Mouse (Mus musculus) erythroblast, embryonic 14.5 days (primary cell): ENCODE data around the gene Angel1. TPM values are rescaled to one million over a fixed set of nuclear protein-coding genes. Genes with fewer than 3 reads are reported as not detected.

Source experiments
- H3K27me3 ChIP-seq: 2 replicates; pipeline ENCODE4 v1.6.1; 2012; ENCODE audit warnings: inconsistent platforms; ENCODE audit not compliant: control insufficient read depth
- H3K36me3 ChIP-seq: 2 replicates; pipeline ENCODE4 v1.6.1; 2012; ENCODE audit warnings: mild to moderate bottlenecking, inconsistent platforms; ENCODE audit not compliant: control insufficient read depth
- H3K4me1 ChIP-seq: 2 replicates; pipeline ENCODE4 v1.6.1; 2012; ENCODE audit warnings: inconsistent platforms; ENCODE audit not compliant: control insufficient read depth
- H3K4me3 ChIP-seq: replicated peaks from 2 replicates; pipeline ENCODE3; 2012; ENCODE audit warnings: moderate library complexity, mild to moderate bottlenecking, inconsistent platforms
- H3K9me3 ChIP-seq: 2 replicates; pipeline ENCODE4 v1.6.1; 2012; ENCODE audit warnings: low read length, inconsistent platforms, mixed read lengths; ENCODE audit not compliant: control insufficient read depth
- GATA1 ChIP-seq: IDR thresholded peaks from 2 replicates; pipeline ENCODE4 v1.6.1; 2012; ENCODE audit warnings: low read length, inconsistent platforms, mixed read lengths
- TAL1 ChIP-seq: IDR thresholded peaks from 3 replicates; pipeline ENCODE4 v1.6.1; 2012; ENCODE audit warnings: low read length, inconsistent platforms, mixed read lengths
- polyA plus RNA-seq: library from polyadenylated mRNA; stranded (reverse); fragments of >175 nt; gene quantifications from 2 replicates; pipeline ENCODE4 v1.2.3, GENCODE M21; 2012

Angel1 gene
- polyA plus RNA-seq, 1 experiment: 0.01 TPM

GRCm38 (mm10) chr12:86683698-86684097 lies 42.6 kb downstream of the Angel1 start:
- Histone ChIP-seq H3K9me3 (no peaks in the 10 kb centered on the region), H3K27me3 (peaks cover 23% of the 10 kb centered on the region), H3K4me3 (no peak overlapping the region), H3K36me3 (no peaks in the 10 kb centered on the region), H3K4me1 (peaks cover 5% of the 10 kb centered on the region)
- TF ChIP-seq TAL1: no peak
- no peak for TF ChIP-seq GATA1

- H3K4me1 ChIP-seq: peaks cover 5% of the 10 kb centered on the region
- no peaks in the 10 kb centered on the region for H3K9me3 ChIP-seq
- peaks cover 36% of the 10 kb centered on the region for H3K27me3 ChIP-seq
- no peak overlapping the region for H3K4me3 ChIP-seq
- H3K36me3 ChIP-seq: no peaks in the 10 kb centered on the region
- TF ChIP-seq TAL1 (no peak), GATA1 (no peak)
These were observed 44.1 kb downstream of the Angel1 start for GRCm38 (mm10) chr12:86682178-86682577.

GRCm38 (mm10) chr12:86681626-86682025 lies 44.6 kb downstream of the Angel1 start:
- no peak for TF ChIP-seq TAL1
- no peak for TF ChIP-seq GATA1
- no peaks in the 10 kb centered on the region for H3K9me3 ChIP-seq
- peaks cover 36% of the 10 kb centered on the region for H3K27me3 ChIP-seq
- H3K4me1 ChIP-seq: peaks cover 5% of the 10 kb centered on the region
- H3K4me3 ChIP-seq: no peak overlapping the region
- H3K36me3 ChIP-seq: no peaks in the 10 kb centered on the region

GRCm38 (mm10) chr12:86680591-86681193 lies 45.6 kb downstream of the Angel1 start:
- H3K4me3 ChIP-seq: no peak overlapping the region
- H3K27me3 ChIP-seq: peaks cover 36% of the 10 kb centered on the region
- H3K36me3 ChIP-seq: no peaks in the 10 kb centered on the region

GRCm38 (mm10) chr12:86679991-86680491 lies 46.2 kb downstream of the Angel1 start:
- no peak for TF ChIP-seq GATA1
- TF ChIP-seq TAL1: no peak
- no peak overlapping the region for H3K4me3 ChIP-seq

More at GRCm38 (mm10) chr12:86680591-86681193, 45.6 kb downstream of the Angel1 start:
- no peaks in the 10 kb centered on the region for H3K9me3 ChIP-seq
- TF ChIP-seq GATA1 (no peak), TAL1 (no peak)
- peaks cover 5% of the 10 kb centered on the region for H3K4me1 ChIP-seq

GRCm38 (mm10) chr12:86679546-86679930 lies 46.7 kb downstream of the Angel1 start:
- no peaks in the 10 kb centered on the region for H3K9me3 ChIP-seq
- H3K4me3 ChIP-seq: peak overlapping the region; percentile 53
- H3K27me3 ChIP-seq: peaks cover 36% of the 10 kb centered on the region
- peaks cover 5% of the 10 kb centered on the region for H3K4me1 ChIP-seq
- TF ChIP-seq TAL1 (no peak), GATA1 (no peak)
- H3K36me3 ChIP-seq: no peaks in the 10 kb centered on the region

More at GRCm38 (mm10) chr12:86679991-86680491, 46.2 kb downstream of the Angel1 start:
- Histone ChIP-seq H3K4me1 (peaks cover 5% of the 10 kb centered on the region), H3K27me3 (peaks cover 36% of the 10 kb centered on the region), H3K36me3 (no peaks in the 10 kb centered on the region), H3K9me3 (no peaks in the 10 kb centered on the region)

GRCm38 (mm10) chr12:86678591-86679545 lies 47.4 kb downstream of the Angel1 start, which contains the start of gene Vash1:
Vash1 (plus strand) TSS chr12:86678700.
- peaks cover 36% of the 10 kb centered on the region for H3K27me3 ChIP-seq
- H3K4me1 ChIP-seq: peaks cover 5% of the 10 kb centered on the region
- H3K4me3 ChIP-seq: peak within 1 kb of the TSS; percentile 53
- no peak for TF ChIP-seq TAL1
- TF ChIP-seq GATA1: no peak
- no peaks in the 10 kb centered on the region for H3K36me3 ChIP-seq
- H3K9me3 ChIP-seq: no peaks in the 10 kb centered on the region

GRCm38 (mm10) chr12:86672507-86672906 lies 53.8 kb downstream of the Angel1 start:
- no peak for TF ChIP-seq GATA1
- no peak for TF ChIP-seq TAL1
- Histone ChIP-seq H3K4me1 (no peaks in the 10 kb centered on the region), H3K9me3 (no peaks in the 10 kb centered on the region), H3K36me3 (no peaks in the 10 kb centered on the region), H3K27me3 (peaks cover 2% of the 10 kb centered on the region), H3K4me3 (no peak overlapping the region)

GRCm38 (mm10) chr12:86672105-86672504 lies 54.2 kb downstream of the Angel1 start:
- Histone ChIP-seq H3K27me3 (no peaks in the 10 kb centered on the region), H3K4me3 (no peak overlapping the region), H3K36me3 (no peaks in the 10 kb centered on the region), H3K4me1 (no peaks in the 10 kb centered on the region), H3K9me3 (no peaks in the 10 kb centered on the region)
- TF ChIP-seq TAL1 (no peak), GATA1 (no peak)
